Mouse (Mus musculus) megakaryocyte, adult 5-6 weeks (primary cell): ENCODE results near the gene Gm20814. TPM values are rescaled to one million over a fixed set of nuclear protein-coding genes. Genes with fewer than 3 reads are reported as not detected.
"Not testable (repeated sequence)": the region's sequence is repeated elsewhere in the genome, so short reads cannot be mapped to it uniquely, and the experiment has no call there.

Source experiments
- ATAC-seq: 2 replicates; pipeline ENCODE4 v1.8.0; 2016; ENCODE audit warnings: mild to moderate bottlenecking, inconsistent platforms; ENCODE audit not compliant: poor library complexity, severe bottlenecking
- total RNA-seq, 2 experiments: library from RNA; stranded (forward) in 1 of 2; stranded (reverse) in 1 of 2; fragments of 153-499, 151-499 nt in 1 of 2; fragments of 221-1000, 200-1000 nt in 1 of 2; gene quantifications; 2 replicates each; pipeline versions ENCODE4 v1.2.3 to v1.2.4; 2015 to 2017

Gene Gm20814
- not detected in 2 replicates for total RNA-seq (2015)
- total RNA-seq (2017) = not detected in 2 replicates

DNA sequence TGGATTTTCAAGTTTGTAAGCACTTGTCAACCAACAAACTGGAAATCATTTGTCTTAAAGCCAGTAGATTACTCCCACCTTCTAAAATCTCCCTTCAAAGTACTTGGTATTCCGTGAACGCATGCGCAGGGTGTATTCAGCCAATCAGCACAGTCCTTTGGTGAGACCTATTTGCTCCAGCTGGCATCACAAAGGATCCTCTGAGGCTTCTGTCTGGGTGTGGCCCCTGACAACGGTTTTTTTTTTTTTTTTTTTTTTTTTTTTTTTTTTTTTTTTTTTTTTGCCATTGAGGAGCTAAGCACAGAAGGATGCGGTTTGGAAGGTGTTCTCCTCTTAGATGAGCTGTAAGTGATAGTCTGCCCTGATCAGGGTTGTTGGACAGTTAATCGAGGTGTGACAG is at the start of gene Gm20814:
TSS of gene Gm20814 (plus strand) at position 301 of the 400 bp plus-strand sequence.
- not testable (repeated sequence) for ATAC-seq
